Mouse (Mus musculus) Muller cell, postnatal 12 days (primary cell): Measurements from ENCODE around the gene Hnrnpab.

ENCODE experiments used
- DNase-seq: peaks from one replicate; pipeline ENCODE4 v3.0.0-alpha.2; 2015; ENCODE audit errors: inconsistent ontology term

Gene Hnrnpab

DNA sequence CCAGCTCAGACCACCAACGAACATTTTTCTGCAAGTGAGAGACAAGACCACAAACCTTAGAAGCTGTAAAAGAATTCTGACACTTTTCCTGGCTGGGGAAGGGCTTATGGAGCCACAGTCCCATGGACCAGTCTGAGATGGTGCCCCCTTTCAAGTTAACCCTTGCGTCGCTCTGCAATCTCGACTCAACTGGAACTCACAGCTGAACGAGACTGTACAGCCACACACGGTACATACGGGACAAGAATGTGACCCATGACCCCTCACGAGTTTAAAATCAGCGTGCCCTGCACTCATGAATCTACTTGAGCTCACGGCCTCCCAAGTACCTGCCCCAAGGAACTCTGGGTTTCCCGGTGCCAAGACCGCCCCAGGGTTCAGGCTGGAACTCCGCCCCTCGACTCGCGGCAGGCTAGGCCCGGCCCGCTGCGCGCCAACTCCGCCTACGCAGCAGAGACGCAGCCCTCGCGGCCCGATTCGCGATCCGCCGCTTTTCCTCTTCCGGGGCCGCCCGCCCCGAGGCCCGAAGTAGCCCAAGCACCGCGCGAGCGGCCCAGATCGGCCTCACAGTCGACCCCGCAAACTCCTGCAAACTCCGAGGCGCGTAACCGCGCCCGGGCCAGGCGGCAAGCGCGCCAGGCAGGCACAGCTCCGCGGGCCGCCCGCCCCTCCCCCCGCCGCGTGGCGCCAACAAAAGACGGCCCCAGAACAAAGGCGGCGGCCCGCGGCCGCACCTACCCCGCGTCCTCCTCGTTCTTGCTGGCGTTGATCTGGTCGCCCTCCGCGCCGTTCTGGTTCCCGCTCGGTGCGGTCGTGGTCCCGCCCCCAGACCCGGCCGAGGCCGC lies 823 bp downstream of the Hnrnpab start:
- DNase-seq = peak; percentile 90

DNA sequence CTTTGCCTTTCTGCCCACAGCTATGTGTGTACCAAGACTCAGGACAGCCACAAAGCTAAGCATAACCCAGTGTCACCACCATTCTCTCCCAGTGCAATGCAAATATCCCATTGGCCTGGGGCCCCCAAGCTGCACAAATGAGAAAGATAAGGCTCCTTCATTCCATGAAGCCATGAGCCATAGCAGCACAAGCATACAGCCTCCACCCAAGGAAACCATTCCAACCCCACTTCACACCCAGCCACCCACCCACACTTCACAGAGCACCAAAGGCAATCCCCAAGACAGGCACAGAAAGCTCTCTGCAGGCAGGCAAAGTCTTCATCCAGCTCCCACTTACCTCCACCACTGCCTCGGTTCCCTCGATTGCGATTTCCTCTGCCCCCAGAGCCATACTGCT lies 4.4 kb downstream of the Hnrnpab start:
- no peak for DNase-seq

- DNase-seq = no peak
Measured at GRCm38 (mm10) chr11:51597553-51597952, 9.1 kb downstream of the Hnrnpab start.

DNA sequence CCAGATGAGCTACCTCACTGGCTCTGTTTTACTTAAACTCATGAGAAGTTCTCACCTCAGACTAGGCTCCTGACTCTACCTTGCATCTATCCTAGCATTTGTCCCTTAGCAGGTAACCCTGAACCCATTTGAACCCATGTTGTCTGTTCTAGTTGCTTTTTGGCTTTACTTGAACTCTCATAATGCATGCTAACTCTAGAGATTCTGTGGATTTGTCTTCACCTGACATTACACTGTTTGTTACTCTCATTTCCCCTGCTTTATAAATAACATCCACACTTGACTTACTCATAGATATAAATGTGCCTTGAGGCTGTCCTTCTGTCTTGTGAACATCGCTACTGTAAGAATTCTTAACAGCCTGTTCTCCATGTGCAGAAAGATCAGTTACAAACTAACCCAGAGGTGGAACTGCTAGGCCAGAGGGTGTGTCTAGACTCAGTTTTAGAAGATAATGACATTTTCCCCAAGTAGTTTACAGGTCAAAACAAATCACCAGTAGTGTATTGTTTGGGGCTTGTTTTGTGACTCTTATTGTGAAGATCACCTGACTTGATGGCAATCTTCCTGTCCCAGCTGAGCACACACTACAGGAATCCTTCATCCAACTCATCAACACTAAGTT lies 11.1 kb downstream of the Hnrnpab start:
- no peak for DNase-seq

DNA sequence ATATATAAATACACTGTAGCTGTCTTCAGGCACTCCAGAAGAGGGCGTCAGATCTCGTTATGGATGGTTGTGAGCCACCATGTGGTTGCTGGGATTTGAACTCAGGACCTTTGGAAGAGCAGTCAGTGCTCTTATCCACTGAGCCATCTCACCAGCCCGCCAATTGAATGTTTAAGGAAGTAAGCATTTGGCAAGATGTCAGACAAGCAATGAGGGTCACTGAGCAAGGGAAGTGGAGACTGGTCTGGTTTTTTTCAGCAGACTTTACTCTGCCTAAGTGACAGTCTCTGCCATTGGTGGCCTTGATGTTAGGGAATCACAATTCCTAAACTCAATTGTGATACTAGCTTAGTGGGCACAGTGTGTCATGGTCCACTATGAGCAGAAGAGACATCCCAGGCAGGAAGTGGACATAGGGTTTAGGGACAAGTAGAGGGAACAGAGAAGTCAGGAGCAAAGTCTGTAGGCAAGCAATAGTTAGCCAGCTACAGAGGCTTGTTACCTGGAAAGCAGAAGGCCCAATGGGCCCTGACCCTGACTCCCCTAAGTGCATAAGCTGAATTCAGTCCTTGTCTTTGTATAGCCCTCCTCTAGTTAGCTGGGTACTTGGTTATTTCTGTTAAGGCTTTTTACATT lies 11.8 kb downstream of the Hnrnpab start:
- DNase-seq = no peak

DNA sequence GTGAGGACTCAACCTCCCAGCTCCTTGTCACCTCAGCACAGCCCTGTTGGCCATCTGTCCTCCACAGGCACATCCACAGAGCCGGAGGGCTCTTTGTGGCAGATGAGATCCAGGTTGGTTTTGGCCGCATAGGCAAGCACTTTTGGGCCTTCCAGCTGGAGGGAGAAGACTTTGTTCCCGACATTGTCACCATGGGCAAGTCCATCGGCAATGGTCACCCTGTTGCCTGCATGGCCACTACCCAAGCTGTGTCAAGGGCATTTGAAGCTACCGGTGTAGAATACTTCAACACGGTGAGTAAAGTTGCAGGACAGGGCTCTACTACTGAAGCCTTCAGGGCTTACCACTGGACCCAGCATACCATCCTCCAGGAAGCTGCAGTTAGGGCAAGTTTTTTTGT lies 12.8 kb downstream of the Hnrnpab start:
- DNase-seq = no peak

- no peak for DNase-seq
Measured at GRCm38 (mm10) chr11:51593368-51593767, 13.3 kb downstream of the Hnrnpab start.

DNA sequence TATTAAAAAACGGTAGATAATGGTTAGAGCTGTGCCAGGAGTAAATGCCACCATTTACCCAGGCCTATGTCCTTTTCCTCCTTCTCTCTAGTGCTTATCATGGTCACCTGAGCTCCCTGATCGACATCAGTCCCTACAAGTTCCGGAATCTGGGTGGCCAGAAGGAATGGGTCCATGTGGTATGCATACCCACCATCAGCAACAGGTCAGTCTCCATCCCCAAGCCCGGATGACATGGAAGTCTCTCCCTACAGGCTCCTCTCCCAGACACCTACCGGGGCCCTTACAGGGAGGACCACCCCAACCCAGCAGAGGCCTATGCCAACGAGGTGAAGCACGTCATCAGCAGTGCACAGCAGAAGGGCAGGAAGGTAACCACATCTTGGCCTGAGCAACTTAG lies 14.7 kb downstream of the Hnrnpab start:
- no peak for DNase-seq

- DNase-seq = no peak
Measured at GRCm38 (mm10) chr11:51591168-51591567, 15.5 kb downstream of the Hnrnpab start.

DNA sequence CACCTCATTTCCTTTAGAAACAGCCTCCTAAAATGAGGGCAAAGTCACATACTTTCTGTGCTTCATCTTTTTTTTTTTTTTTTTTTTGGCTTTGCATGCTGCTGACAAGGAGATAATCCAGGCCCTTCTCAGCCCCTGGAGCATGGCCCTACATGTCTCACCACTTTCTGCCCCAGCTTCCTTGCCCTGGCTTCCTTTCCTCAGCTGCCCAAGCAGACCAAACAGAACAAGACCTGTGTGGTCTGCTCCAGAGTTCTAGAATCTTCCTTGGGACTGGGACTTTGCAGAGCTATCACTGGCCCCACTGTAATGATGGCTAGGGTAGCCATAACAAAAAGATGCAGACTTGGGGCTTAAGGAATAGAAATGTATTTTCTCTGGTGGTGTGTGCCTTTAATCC lies 16.6 kb downstream of the Hnrnpab start:
- DNase-seq = no peak

- no peak for DNase-seq
Measured at GRCm38 (mm10) chr11:51588833-51589232, 17.8 kb downstream of the Hnrnpab start.

- DNase-seq = no peak
Measured at GRCm38 (mm10) chr11:51587059-51587458, 19.6 kb downstream of the Hnrnpab start.

- DNase-seq = no peak
Measured at GRCm38 (mm10) chr11:51586411-51586810, 20.2 kb downstream of the Hnrnpab start.

DNA sequence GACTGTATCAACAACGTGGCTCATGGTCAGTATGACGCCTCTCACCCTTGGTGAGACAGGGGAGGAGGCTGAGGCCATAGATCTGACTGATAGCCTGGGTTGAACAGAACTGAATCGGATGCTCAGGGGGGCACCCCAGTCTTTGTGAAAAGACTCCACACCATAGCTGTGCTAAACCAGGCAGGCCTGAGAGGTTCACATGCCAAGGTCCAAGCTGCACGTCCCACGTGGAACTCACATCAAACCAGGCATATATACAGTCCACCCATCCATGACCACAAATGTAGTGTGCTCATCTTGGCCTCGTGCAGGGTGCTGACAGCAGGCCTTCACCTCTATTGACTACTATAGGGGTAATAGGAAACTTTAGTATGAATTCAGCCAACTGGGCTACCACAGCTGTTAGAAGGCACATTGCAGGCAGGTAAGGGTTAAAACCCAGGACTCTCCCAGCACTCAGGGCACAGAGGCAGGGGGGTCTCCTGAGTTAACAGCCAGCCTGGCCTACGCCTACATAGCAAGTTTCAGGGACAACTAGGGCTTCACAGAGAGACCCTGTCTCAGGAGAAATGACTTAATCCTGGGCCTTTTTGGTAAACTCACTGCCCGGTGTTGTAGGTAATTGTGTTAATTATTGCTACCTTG lies 20.9 kb downstream of the Hnrnpab start:
- no peak for DNase-seq

DNA sequence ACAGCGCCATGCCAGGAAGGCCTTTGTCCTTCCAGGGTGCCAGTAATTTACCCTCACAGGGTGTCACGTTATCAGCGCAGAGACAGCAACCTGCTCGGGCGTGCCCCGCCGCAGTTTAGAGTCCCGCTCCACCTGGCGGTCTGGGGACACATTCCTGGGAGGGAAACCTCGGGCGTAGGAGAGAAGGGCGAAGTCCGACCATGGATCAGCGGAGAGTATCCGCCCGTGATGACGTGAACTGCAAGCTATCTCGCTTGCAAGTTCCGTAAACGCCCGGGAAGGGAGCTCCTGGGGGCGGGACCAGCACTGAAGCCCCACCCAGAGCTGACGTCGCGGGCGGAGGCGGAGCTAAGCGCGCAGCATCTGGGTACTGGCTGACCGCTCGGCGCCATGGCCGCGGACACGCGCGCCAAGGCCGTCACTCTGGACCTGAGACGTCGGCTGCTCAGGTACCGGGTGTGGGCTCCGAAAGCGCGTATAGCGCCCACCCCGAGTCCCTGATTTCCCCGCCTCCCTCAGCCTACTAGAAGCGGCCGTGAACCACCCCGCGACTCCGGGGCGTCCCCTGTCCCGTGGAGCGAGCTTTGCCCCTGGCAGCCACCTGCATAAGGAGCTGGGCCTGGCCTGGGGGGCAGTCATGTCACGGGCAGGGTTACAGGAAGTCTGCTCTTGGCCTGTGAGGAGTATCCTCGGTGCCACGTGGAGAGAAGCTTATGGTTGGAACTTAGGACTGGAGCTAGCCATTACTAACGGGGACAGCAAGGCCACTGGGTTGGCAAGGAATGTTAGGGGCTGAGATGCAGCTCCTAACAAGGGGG lies 22.0 kb downstream of the Hnrnpab start, which contains the start of gene Phykpl:
Phykpl (plus strand) TSS at position 327 of the 818 bp plus-strand sequence.
- peak; percentile 98 for DNase-seq

DNA sequence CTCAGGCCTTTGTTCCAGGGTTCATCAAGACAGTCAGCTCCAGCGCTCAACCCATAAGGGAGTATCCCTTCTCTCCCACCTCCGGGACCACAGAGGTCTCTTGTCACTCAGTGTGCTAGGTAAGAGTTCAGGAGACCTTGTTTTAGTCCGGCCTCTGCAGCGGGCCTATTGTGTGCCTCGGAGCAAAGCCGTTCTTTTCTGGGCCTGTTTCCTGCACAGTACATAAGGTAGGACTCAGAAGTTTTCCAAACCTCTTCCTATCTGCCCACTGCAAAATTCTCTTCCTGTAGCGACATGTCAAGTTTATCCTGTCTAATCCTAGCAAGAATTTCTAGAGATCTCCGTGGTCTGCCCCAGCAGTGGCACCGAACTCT lies 22.6 kb downstream of the Hnrnpab start:
- no peak for DNase-seq

DNA sequence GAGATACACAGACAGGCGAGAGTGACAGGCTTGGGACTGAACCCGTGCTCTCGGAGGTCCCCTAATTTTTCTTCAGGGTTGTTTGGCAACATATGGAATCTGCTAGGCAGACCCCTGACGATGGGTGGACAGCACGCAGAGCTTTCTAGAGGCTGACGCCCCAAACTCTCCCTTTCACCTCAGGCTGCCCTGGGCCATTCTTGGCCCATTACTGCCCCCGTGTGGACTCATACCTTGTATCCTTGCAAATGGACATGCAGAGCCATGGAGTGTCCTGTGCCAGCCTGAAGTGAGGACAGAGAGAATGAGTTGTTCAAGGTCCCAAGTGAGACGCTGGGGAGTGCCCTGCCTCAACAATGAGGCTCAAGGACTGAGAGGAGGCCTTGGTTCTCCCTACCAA lies 23.9 kb downstream of the Hnrnpab start:
- DNase-seq = peak; percentile 61

DNA sequence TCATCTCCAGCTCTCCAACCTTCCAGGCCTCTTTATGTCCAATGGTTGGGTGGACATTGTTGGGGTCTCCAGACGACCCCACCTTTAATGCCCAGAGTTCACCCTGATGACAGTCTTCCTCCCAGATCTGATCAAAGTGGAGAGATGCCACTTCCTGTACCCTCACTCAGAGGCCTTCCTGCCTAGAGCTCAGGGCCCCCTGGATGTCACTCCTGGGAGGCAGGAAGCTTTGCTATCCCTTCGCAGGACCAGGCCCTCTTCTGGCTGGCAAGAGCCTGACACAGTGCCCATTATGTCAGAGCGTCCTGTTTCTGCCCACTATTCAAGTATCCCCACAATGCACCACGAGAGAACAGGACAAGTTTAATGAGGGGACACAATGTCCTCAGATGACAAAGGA lies 27.6 kb downstream of the Hnrnpab start:
- no peak for DNase-seq

GRCm38 (mm10) chr11:51577587-51577986 lies 29.1 kb downstream of the Hnrnpab start:
- no peak for DNase-seq

- no peak for DNase-seq
Measured at GRCm38 (mm10) chr11:51576454-51576853, 30.2 kb downstream of the Hnrnpab start.

DNA sequence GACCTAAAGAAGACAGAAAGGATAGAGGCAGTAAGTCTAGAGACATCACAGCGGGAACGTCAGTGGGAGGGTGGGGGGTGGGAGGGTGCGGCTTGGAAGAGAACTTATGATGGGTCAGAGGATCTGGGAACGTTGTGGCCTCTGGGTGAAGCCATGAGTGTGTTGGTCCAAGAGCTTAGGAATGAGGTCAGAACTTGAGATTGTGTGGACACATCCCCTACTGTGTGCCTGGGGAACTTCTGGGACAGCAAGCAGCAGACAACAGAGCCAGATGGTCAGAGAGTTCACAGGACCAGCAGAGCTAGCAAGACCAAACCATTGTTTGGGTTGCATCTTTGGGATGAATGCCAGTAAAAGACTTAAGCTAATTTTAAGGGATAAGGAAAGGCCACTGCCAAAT lies 37.8 kb downstream of the Hnrnpab start:
- DNase-seq = no peak
